Mouse (Mus musculus) forebrain, postnatal 0 days (tissue): ENCODE data around the gene Mettl7b. TPM values are rescaled to one million over a fixed set of nuclear protein-coding genes. Genes with fewer than 3 reads are reported as not detected.

Source experiments
- ATAC-seq: fragments of 200-750 bp; cut with Nextera tagmentation; 2 replicates; pipeline ENCODE4 v1.8.0; 2017; ENCODE audit warnings: mild to moderate bottlenecking, moderate library complexity
- DNase-seq: peaks from one replicate; pipeline ENCODE4 v3.0.0-alpha.2; 2015
- H3K27ac ChIP-seq: fragments of 300-500 bp; sonication (generic); 2 replicates; pipeline ENCODE4 v1.5.1; 2014; ENCODE audit warnings: low read depth, mild to moderate bottlenecking, antibody characterized with exemption, low read length, moderate library complexity, mixed read lengths
- H3K27me3 ChIP-seq: fragments of 300-500 bp; sonication (generic); 2 replicates; pipeline ENCODE4 v1.6.1; 2014; ENCODE audit warnings: mild to moderate bottlenecking, low read length, mixed read lengths; ENCODE audit not compliant: insufficient read depth
- H3K36me3 ChIP-seq: fragments of 300-500 bp; sonication (generic); 2 replicates; pipeline ENCODE4 v1.6.1; 2014; ENCODE audit warnings: mild to moderate bottlenecking, moderate library complexity; ENCODE audit not compliant: insufficient read depth
- H3K4me1 ChIP-seq: fragments of 300-500 bp; sonication (generic); 2 replicates; pipeline ENCODE4 v1.6.1; 2014; ENCODE audit warnings: antibody characterized with exemption; ENCODE audit not compliant: insufficient read depth
- H3K4me2 ChIP-seq: fragments of 300-500 bp; sonication (generic); 2 replicates; pipeline ENCODE4 v1.6.1; 2014; ENCODE audit warnings: low read depth, mild to moderate bottlenecking, moderate library complexity
- H3K4me3 ChIP-seq: fragments of 300-500 bp; sonication (generic); 2 replicates; pipeline ENCODE4 v1.5.1; 2014; ENCODE audit warnings: low read depth, low read length, mixed read lengths
- H3K9ac ChIP-seq: fragments of 300-500 bp; sonication (generic); 2 replicates; pipeline ENCODE4 v1.6.1; 2014; ENCODE audit warnings: mild to moderate bottlenecking
- H3K9me3 ChIP-seq: fragments of 300-500 bp; sonication (generic); 2 replicates; pipeline ENCODE4 v1.6.1; 2016; ENCODE audit warnings: low read length
- CTCF ChIP-seq: sonication (generic); IDR thresholded peaks from 2 replicates; pipeline ENCODE4 v1.5.1; 2016; ENCODE audit warnings: antibody characterized with exemption, control low read depth, low read depth
- WGBS: fragments of 180-500 bp; shearing (Covaris S2); extraction: QIAGEN DNeasy Blood & Tissue Kit; methylation state at CpG from one replicate; pipeline ENCODE4 v1.1.7; 2014; 5-methylcytosine and 5-hydroxymethylcytosine counted together
- polyA plus RNA-seq: library from polyadenylated mRNA; unstranded; fragments of >200 nt; fragmentation: Nextera tagmentation; extraction: Ambion mirVana; gene quantifications from 2 replicates; pipeline ENCODE4 v1.2.1, GENCODE M21; 2015
- total RNA-seq: library from RNA; depleted of rRNA; stranded (reverse); fragments of >200 nt; gene quantifications from 2 replicates; pipeline ENCODE4 v1.2.3, GENCODE M21; 2014

Gene Mettl7b
- total and polyA plus RNA-seq, 2 experiments from 2014 or later: not detected

DNA sequence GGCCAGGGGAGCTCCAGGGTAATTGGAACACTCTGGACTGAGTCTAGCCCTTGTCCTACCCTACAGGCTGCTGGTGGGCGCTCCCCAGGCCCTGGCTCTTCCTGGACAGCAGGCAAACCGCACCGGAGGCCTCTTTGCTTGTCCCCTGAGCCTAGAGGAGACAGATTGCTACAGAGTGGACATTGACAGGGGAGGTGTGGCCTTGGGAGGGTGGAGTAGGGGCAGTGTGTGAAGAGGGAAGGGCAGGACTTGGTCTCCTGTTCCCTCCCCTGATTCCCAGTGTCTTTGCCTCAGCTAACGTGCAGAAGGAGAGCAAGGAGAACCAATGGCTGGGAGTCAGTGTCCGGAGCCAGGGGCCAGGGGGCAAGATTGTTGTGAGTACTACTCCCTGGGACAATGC, 21.8 kb downstream of the Mettl7b start:
- H3K9me3 ChIP-seq: no peaks in the 10 kb centered on the region
- DNase-seq (no peak), ATAC-seq (no peak)
- H3K9ac ChIP-seq: no peak overlapping the region
- no peaks in the 10 kb centered on the region for H3K36me3 ChIP-seq
- no peak overlapping the region for H3K4me3 ChIP-seq
- H3K4me2 ChIP-seq: no peak overlapping the region
- no peak overlapping the region for H3K27ac ChIP-seq
- no peak for TF ChIP-seq CTCF
- peaks cover 5% of the 10 kb centered on the region for H3K27me3 ChIP-seq
- H3K4me1 ChIP-seq: no peaks in the 10 kb centered on the region
- WGBS: 71% methylated on average over 5 of the region's 5 CpGs

DNA sequence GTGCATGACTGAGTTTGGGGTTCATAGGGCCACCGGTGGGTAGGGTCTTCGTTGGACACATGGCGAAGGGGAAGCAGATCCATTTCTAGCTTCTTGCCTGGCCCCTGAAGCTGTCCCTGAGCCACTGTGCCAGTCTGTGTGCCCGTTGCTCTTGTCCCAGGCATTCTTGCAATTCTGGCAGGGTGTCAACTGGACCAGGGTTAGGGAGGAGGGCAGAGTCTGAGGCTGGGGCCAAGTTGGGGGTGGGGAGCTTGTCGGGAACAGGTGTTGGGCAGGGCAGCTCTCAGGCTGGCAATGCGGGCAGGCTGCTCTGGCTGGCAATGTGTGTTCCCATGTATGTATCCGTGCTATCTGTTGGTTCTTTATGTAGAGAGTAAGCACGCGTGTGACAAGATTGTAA, 22.3 kb downstream of the Mettl7b start:
- Histone ChIP-seq H3K36me3 (no peaks in the 10 kb centered on the region), H3K9ac (no peak overlapping the region), H3K9me3 (no peaks in the 10 kb centered on the region), H3K4me2 (no peak overlapping the region), H3K27ac (no peak overlapping the region), H3K27me3 (peaks cover 10% of the 10 kb centered on the region), H3K4me1 (no peaks in the 10 kb centered on the region), H3K4me3 (no peak overlapping the region)
- DNase-seq (no peak), ATAC-seq (no peak)
- no peak for TF ChIP-seq CTCF
- WGBS: 64% methylated on average over 9 of the region's 9 CpGs

DNA sequence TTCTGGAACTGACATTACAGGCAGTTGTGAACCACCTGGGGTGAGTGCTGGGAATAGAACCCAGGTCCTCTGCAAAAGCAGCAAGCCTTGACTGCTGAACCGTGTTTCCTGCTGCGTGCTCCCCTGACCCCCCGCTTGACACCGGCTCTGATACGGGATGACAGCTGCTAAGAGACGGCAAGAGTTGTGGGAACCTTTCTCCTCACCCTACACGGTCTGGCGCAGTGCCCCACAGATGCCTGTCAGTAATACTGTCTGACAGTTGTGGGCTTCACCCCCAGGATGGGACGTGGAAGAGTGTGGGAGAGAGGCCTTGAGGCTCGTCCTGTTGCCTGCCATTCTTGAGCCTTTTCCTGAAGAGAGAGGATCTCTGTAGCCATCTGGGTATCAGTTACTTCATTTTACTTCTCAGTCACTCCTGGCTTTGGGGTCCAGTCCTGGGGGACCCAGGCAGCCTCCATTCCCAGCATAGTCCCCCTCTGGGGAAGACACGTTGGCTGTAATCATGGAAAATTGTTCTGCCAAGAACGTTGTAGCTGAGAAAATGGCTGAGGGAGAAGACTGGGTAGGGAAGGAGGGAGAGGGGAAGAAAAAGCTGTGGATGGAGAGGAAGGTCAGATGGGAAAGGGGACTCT, 22.9 kb downstream of the Mettl7b start:
- Histone ChIP-seq H3K4me1 (no peaks in the 10 kb centered on the region), H3K4me2 (no peak overlapping the region), H3K27ac (no peak overlapping the region), H3K9me3 (no peaks in the 10 kb centered on the region), H3K4me3 (no peak overlapping the region), H3K36me3 (no peaks in the 10 kb centered on the region), H3K27me3 (peaks cover 15% of the 10 kb centered on the region), H3K9ac (no peak overlapping the region)
- WGBS: 75% methylated on average over 12 of the region's 12 CpGs
- DNase-seq: no peak
- no peak for TF ChIP-seq CTCF
- ATAC-seq: no peak

DNA sequence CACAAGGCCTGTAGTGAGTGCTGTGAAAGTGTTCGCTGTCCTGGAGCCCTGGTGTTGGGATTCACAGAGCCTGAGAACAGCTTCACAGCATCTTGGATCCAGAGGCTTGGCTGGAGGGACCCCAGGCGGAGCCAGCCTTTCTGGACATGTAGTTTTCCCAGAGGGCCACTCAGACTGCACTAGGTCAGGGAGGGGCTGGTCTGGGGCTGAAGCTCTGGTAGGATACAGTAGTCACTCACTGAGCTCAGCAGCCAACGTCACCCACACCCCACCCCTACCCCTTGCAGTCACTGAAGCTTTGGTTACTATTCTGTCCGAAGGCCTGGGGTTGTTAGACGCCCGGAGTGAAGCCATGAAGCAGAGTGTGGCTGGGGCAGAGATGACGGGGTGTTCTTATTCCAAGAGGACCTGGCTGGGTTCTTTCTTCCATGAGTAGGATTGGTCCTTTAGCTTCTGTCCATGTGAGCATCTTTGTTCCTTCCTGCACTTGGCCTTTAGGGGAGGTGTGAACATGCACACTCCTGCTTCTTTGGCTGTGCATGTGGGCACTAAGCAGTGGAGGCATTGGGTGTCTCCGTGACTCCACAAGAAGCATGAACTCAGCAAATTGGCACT, 24.9 kb downstream of the Mettl7b start:
- Histone ChIP-seq H3K4me1 (no peaks in the 10 kb centered on the region), H3K9ac (no peak overlapping the region), H3K27ac (no peak overlapping the region), H3K36me3 (no peaks in the 10 kb centered on the region), H3K9me3 (no peaks in the 10 kb centered on the region), H3K4me2 (no peak overlapping the region), H3K4me3 (no peak overlapping the region), H3K27me3 (peaks cover 31% of the 10 kb centered on the region)
- WGBS: 70% methylated on average over 8 of the region's 8 CpGs
- no peak for ATAC-seq
- DNase-seq: no peak
- TF ChIP-seq CTCF: no peak

DNA sequence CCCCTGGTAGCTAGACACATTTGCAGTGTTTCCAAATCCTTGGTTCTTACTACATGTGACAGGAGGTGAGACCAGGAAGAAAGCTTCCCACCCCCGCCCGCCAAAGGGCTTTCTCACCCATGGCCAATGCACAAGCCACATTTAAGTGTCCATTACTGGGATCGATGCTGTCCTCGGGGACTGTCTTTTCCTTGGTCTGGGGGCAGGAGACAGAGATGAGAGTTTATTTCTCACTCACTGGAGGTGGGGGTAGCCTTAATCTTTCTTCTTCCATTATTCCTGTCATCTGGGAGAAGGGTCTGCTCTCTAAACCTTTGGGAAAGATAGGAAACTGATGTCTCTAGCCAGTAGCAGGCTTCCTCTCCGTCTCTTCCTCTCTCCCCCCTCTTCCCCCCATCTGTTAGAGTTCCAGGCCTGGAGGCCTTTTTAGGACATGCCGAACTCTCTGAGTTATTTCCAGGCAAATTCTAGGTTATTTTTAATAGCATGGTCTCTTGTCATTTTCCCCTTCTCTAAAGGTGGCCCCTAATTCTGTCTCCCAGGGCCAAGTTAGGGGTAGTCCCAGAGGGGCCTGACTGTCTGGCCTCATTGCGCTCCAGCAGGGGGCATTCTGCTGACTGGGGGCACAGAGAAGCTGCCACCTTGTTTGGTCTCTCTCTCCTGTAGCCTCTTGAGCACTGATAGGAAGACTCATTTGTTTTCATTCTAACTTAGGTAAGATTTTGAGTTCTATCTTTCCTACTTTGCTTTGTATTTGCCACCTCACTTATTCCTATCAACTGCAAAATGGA, 25.6 kb downstream of the Mettl7b start:
- ATAC-seq (no peak), DNase-seq (no peak)
- Histone ChIP-seq H3K4me3 (no peak overlapping the region; the same call in 1 of the 2 replicates), H3K4me2 (no peak overlapping the region), H3K36me3 (no peaks in the 10 kb centered on the region), H3K27me3 (peaks cover 31% of the 10 kb centered on the region), H3K9ac (no peak overlapping the region), H3K27ac (no peak overlapping the region), H3K4me1 (no peaks in the 10 kb centered on the region), H3K9me3 (no peaks in the 10 kb centered on the region)
- 62% methylated on average over 7 of the region's 7 CpGs for WGBS
- no peak for TF ChIP-seq CTCF

DNA sequence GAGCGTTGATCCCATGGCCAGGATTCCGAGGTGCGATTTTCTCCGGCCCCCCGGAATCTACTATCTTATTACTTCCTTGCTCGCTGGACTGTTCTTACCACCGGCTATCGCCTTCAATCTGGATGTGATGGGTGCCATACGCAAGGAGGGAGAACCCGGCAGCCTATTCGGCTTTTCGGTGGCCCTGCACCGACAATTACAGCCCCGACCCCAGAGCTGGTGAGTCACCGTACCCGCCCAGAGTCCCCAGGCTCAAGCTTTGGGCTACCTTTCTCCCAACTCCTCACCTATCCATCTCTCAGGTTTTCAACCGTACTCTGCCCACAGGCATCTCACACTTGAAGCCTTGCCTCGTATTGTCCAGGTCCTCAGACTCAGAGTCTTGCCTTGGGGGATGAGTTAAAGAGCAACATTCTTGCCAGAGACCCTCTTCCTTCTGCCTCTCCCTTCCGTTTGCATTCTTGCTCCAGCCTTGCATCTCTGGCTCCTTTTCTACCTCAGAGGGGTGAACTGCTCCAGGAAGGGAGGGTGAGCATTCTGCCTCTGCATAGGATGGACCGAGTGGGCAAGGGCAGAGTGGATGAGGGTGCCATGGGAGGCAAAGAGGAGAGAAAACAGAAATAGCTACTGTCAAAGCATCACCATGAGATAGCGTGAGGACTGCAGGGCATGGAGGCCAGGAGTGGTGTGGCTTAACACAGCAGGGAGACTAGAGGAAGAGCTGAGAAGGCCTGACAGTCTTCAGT, 26.6 kb downstream of the Mettl7b start:
- no peak for DNase-seq
- Histone ChIP-seq H3K36me3 (no peaks in the 10 kb centered on the region), H3K4me1 (no peaks in the 10 kb centered on the region), H3K4me2 (peak overlapping the region; percentile 78), H3K4me3 (peak overlapping the region; percentile 45), H3K9me3 (no peaks in the 10 kb centered on the region), H3K27me3 (peaks cover 31% of the 10 kb centered on the region), H3K27ac (no peak overlapping the region), H3K9ac (peak overlapping the region; percentile 51)
- ATAC-seq: peak; percentile 34
- 3% methylated on average over 21 of the region's 21 CpGs for WGBS
- TF ChIP-seq CTCF: no peak
